Mouse (Mus musculus): ENCODE measurements around the gene Rufy4.

Gene Rufy4

DNA sequence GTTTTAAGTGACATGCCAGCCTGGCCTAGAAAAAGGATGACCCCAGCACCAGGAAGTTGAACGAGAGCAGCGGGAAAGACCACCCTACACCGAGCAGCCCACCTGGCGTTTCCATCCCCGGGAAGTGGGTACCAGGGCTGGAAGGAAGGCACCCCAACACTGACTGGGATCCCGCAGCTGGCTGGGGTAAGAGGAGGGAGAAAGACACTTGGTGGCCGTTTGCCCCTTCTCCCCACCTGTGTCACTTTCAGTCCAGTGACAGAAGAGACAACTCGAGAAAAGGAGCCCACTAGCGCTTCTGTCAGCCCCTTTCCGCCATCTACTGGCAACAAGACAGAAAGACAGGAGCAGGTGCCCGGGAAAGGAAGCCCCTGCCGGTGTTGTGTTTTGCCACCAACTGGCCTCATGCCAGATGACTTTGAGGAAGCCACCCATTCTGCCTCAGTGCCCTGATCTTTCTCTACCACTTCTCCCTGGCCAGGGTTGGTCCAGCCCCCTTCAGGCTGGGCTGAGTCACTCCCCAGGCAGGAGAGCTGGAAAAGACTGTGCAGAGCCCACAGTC, at the start of gene Rufy4:
Gene Rufy4, plus strand, starts transcription at position 551 of the 562 bp plus-strand sequence.
- no peak for DNase-seq (ENCODE audit: low read depth, low spot score)

DNA sequence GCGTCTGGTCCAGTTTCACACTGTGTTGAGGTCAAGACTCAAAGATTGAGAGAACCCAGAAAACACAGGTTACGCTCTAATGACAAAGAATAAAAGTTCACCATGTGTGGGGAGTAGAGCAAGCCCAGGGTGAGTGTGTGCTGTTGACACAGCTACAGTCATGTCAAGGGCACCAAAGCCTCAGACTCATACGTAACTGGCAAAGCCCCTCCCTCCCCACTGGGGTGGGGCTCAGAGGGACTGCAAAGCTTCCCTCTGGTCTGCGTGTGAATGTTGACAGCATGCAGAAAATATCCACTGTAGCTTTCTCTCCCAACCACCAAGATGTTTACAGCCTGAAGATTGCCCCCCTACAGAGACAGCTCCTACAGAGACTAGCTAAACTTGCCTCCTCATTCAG, 49.1 kb upstream of the Rufy4 start:
- no peak for DNase-seq (ENCODE audit: low read depth, low spot score)

DNA sequence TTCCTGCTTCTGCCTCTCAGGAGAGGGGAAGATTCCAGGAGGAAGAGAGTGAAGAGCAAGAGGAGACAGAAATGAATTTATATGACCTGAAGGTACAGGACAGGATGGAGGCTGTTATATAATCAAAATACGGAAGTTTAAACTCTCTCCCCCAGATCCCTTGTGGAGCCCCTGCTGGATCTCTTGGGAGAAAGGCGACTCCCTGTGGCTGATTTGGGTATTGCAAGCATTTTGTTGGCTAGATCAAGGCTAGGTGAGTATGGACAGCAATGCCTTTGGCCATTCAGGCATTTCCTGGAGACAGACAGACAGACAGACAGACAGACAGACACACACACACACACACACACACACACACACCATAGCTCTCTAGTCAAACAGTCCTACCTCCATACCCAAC, 48.0 kb upstream of the Rufy4 start:
- no peak for DNase-seq (ENCODE audit: low read depth, low spot score)

DNA sequence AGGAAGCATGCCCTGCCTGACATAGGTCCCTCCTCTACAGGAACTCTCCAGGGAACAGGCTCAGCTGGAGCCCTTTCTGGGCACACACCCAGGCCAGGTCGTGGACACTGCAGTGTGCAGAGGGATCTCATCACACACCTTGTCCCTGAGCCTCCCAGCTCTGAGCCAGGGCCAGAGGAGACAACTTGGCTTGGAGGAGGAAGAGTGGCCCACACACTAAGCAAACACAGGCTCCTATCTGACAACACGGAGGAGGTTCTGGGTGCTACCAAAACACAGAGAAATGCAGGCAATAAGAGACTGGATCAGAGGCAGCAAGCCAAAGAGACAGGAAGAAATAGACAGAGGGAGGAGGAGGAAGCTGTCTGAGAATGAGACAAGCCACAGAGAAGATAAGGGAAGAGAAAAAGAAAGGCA, 43.8 kb upstream of the Rufy4 start:
- DNase-seq (ENCODE audit: low read depth, low spot score), result no peak

DNA sequence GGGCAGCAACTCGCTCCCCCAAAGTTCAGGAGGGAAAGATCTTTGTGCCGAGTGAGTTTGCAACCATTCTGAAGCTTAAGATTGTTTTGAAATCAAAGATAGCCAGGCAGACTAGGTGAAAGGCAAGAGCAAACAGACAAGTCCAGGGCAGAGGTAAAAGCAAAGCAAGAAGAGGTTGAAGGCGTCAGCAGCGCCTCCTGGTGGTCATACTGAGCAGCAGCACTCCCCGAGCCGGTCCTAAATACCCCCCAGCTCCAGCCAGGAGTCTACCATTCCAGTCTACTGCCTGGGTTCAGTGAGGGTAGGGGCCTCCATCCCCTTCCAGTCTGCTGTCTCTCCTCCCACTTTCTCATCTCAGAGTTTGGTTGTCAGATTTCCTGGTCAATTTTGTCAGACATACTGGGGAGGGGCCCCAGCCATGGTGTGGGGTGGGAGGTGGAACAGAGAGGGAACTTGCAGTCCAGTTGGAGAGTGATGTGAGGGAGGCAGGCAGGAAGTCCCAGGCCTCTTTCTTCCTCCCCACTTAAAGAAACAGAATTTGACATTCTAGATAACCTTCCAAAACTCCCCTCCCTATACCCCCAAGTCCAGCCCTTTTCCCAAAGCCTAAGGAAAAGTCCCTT, 42.4 kb upstream of the Rufy4 start:
- no peak for DNase-seq (ENCODE audit: low read depth, low spot score)

DNA sequence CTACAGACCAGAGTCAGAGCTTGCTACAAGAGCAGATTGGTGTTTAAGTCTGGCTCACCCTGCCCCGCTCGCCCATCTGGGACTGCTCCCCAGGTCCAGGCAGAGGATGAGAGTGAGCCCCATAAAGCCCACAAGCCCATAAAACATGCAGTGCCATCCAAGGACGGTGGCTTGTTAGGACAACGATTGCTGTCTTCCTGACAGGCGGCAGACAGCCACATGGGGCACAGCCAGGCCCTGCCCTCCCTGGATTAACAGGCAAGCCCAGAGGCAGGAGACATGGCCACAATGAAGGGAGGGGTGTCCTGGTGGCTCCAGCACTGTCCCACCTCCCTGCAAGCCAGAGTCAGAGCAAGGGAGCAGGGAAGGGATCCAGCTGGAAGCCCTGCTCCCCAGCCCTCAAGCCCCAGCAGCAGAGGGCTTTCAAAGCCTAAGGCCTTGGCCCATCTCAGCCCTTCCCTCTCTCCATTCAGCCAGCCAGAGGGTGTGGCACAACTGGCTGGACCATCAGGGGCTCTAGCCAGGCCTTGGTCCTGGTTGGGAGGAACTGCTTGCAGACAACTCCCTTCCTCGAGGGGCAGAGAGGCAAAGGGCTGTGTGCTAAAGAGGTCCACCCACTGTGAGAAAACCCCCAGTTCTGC, 41.2 kb upstream of the Rufy4 start:
- no peak for DNase-seq (ENCODE audit: low read depth, low spot score)

DNA sequence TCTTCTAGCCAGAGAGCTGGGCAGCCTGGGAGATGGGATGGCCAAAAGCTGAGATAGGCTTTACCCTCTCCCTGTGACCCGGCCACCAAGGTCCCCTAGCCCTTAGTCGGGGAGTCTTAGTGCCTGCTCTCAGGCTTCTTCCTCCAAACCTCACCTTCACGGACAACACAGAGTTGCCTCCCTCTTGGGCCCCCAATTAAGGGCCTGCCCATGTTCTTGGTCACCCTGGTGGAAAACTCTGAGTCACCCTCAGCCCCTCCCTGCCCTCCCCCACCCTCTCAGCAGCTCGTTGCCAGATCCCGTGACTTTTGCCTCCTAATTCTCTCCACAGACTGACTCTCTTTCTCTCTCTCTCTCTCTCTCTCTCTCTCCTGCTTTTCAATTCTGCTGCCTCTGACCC, 40.6 kb upstream of the Rufy4 start:
- no peak for DNase-seq (ENCODE audit: low read depth, low spot score)

DNA sequence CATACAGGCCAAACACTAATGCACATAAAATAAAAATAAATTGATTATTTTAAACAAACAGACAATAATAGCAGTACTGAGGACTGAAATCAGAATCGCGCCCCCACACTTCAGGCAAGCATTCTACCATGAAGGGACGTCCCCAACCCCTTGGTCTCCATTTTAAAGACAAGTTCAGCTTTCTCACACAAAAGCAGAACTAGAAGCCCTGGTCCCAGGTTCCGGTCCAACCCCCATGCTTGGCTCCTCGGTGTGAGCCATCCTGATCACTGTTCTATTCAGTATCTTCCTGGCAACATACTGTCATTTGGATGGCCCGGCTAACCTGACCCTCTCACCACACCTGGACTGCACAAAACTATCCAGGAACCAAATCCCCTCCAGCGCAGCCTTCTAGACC, 39.8 kb upstream of the Rufy4 start:
- DNase-seq (ENCODE audit: low read depth, low spot score), result no peak

DNA sequence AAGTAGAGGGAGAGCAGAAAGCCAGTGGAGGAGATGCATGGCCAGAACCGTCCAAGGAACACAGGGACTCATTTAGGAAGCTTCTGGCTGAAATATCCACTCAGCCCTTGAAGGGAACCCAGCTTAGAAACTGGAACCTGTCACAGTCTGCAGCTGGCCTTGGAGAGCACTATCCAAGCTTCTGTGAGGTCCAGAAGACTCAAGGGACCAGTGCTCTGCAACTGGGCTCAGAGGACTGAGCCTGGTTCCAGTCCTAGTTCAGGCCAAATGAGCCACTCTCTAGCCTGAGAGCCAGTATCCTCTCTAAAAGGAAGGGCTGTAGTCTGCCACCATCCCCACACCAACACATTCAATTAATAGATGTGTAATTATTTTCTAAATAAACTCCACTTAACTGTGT, 36.8 kb upstream of the Rufy4 start:
- DNase-seq (ENCODE audit: low read depth, low spot score), result no peak

DNA sequence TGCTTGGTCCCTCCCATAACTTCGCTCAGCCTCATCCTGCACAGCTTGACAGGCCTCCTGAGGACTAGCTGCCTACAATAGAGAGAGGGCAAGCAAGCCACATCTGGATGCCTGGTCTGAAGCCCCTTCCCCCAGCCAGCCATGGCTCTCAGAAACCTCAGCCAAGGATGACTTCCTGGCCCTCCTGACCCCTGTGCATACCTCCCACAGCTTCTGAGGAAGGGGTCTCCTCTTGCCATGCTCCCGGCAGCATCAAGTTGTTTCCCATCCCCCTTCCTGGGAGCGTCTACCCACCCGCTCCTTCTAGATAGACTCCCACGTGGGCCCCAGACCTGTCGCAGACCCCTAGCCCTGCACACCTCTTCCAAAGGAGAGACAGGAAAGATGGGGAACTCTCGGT, 35.0 kb upstream of the Rufy4 start:
- no peak for DNase-seq (ENCODE audit: low read depth, low spot score)

DNA sequence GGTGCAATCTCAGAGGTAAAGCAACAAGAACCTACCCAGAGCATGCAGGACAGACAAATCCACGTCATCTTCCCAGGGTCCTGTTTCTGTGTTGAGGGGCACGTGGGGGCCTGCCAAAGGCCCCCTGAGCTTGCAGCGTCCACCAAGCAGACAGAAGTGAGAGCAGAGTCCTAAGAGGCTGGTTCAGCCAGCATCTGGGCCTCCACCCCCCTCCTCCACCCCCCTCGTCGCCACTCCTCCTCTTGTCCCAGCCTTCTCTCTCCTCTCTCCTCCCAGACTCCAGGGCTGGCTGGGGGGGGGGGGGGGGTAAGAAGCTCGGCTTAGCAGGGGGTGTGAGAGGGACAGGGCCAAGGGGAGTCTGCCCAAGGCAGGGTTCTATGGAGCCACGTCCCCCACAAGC, 34.2 kb upstream of the Rufy4 start:
- no peak for DNase-seq (ENCODE audit: low read depth, low spot score)

DNA sequence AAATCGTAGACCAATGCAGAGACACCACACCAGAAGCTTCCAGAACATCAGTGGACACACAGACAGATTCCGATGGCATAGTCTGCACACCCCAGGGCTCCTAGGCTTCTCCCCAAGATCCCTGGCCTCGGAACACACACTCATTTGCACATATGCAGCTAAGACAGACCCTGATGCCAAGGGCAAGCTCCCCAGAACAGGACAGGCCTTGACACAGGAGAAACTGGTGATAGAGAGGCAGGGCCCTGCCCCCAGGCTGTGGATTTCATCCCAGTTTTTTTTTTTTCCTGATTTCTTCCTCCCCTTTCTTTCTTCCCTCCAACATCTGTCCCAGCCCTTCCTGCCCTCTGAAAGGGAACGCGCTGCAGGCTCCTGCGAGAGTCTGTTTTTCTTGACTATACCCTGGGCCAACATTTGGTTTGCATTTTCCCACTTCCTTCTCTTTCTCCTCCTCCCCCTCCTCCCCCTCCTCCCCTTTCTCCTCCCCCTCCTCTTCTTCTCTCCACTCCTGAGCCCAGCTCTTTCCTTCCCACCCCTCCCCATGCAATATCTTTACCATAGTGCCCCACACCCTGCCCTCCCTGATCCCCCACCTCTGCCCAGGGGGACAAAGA, 33.6 kb upstream of the Rufy4 start:
- DNase-seq (ENCODE audit: low read depth, low spot score), result no peak

DNA sequence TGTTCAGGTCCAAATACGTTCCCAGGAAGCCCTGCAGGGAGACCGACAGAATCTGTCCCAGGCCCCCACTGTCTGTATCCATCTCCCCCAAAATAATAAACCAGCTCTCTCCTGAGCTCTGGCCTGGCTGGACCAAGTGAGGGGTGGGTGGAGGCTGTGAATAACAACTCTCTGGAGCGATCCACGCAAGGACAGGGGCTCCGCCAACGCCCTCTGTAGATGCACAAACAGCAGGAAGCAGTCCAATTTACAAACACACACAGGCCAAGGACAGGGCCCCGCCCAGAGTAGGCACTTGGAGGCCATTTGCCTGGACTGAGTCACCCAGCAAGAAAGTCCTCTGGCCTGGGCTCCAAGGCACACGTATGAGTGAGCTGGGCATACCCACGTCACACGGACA, 33.1 kb upstream of the Rufy4 start:
- no peak for DNase-seq (ENCODE audit: low read depth, low spot score)

DNA sequence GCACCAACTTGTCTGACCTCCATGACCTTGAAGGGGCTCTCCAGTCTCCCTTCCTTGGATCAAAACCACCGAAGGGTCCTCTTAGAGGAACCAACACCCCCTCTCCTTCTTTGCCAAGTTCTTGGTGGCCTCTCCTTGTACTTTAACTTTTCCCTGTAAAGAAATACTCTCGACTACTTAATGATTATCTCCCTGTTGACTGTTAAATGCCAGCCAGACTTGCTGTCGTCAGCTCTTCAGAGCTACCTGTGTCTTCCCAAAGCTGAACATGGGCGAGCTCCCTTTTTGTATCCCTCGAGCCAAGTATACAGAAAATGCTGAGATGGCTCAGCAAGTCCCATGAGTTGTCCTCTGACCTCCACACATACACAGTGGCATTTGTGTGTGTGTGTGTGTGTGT, 31.9 kb upstream of the Rufy4 start:
- DNase-seq (ENCODE audit: low read depth, low spot score), result no peak

DNA sequence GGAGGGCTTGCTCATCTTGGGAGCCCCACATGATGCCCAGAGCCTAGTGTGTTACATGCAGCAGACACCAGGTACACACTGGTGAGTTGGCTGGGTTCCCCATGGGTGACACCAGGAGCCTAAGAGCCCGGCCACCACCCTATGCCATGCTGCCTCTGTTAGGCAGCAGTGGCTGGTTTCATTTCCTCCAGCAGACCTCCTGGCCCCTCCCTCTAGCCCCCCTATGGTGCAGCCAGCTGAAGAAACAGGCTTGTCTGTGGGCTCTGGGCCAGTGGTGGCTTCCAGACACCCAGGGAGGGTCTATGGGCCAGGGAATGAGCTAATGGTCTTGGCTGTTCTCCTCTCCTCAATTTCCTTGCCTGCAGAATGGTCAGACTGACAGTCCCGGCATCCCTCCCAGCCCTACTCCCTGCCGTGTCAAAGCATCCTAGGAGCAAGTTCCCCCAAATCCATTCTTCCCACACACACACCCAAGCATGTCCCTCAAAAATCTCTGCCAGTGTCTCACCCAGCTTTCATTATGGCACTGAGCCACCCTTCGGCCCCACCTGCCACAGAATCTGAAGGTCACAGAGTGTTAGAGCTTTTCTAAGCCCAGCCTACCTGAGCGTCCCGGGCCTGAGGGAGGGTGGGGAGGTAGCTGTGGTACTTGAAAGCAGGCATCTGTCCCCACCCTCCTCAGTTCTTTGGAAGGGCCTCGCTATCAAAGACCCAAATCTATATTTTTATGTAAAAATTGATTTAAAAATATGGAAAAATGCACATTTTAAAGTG, 30.7 kb upstream of the Rufy4 start:
- DNase-seq (ENCODE audit: low read depth, low spot score), result no peak

DNA sequence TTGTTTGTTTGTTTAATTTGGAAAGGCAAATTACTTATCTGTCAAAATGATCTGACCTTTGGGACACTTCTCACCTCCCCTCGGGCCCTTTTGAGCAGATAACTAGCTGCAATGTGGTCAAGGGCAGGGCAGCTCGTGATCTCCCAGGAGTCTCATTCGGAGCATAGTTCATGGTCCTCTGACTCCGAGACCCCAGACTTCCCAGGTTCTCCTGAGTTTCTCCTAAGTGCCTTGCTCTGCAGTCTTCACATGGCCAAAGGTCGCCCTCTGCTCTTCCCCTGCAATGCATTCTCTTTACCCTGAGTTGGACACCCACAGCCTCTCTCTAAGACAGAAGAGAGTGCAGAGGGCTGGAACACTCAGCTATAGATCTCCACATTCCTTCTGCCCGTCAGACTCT, 30.0 kb upstream of the Rufy4 start:
- DNase-seq (ENCODE audit: low read depth, low spot score), result no peak

DNA sequence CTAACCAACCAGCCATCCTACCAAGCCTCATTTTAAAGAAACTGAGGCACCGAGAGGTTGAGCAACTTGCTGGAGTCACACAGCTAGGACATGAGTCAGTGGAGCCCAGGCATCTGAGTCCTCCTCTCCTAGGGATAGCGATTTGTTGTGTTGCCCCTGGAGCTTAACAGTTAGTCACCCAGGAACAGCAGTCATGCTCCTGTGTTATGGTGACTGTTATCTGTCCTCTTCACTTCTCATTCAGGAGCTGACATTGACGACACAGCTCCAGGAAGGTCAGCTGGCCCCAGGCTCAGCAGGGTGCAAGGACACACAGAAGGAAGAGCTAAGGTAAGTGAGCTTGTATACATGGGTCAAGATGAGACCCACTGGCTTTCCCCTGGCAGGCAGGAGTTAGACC, 29.6 kb upstream of the Rufy4 start:
- no peak for DNase-seq (ENCODE audit: low read depth, low spot score)

DNA sequence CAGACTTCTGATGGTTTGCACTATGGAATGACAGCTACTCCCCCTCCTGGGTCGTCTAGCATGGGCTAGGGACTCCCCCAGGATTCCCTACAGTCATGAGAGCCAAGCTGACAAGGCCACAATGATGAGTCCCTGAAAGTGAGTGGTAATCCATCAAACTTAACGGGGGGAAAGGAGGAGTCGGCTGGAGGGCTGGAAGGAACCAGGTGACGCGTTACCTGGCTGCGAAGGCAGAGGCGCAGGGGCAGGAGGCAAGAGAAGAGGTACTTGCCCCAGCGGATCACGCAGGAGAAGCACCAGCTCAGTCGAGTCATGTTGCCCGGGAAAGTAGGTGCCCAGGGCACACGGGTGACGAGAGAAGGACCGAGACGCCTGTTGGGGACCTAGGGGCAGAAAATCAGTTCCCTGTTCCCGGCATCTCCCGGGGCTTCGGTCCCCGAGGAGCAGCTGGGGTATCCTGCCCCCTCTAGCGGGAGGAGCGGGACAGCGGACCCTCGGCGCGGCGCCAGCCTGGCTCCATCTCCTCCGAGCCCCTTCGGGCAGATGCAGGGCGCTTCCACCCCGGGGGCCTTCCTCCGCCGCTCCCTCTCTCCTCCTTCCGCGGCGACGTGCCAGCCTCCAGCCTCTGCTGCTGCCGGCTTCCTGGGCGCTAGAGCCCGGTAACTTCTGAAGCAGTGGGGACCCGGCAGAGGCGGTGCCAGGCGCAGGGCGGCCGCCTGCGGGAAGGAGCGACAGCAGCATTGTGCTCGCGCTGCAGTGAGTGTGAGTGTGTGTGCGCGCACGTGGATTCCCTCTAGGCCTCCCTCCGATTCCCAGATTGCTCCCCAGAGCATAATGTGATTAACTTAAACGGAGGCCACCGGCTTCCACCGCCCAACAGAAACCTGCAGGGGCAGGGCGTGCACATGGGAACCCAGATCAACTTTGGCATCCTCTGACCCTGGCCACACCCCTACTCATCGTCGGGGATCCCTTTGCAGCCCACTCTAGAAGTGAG, 27.0 kb upstream of the Rufy4 start:
- no peak for DNase-seq (ENCODE audit: low read depth, low spot score)

DNA sequence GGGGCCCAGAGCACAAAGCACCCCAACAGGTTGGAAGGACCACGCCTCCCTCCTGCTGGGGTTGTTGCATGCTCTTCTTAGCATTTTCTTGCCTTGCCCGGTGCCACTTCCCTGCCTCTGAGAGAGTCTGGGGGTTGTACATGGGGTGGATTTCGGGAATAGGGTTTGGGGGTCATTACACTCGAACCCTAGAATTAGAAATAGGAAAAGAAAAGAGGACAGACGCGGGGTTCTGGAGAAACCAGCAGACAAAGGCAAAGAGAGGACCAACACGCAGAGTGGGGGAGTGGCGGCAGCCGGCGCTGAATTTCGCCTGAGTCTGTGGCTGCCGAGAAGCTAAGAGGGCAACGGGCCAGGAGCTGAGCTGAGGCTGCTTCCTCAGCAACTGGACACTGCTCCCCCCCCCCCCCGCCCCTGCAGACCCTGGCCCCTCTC, 26.3 kb upstream of the Rufy4 start:
- no peak for DNase-seq (ENCODE audit: low read depth, low spot score)

DNA sequence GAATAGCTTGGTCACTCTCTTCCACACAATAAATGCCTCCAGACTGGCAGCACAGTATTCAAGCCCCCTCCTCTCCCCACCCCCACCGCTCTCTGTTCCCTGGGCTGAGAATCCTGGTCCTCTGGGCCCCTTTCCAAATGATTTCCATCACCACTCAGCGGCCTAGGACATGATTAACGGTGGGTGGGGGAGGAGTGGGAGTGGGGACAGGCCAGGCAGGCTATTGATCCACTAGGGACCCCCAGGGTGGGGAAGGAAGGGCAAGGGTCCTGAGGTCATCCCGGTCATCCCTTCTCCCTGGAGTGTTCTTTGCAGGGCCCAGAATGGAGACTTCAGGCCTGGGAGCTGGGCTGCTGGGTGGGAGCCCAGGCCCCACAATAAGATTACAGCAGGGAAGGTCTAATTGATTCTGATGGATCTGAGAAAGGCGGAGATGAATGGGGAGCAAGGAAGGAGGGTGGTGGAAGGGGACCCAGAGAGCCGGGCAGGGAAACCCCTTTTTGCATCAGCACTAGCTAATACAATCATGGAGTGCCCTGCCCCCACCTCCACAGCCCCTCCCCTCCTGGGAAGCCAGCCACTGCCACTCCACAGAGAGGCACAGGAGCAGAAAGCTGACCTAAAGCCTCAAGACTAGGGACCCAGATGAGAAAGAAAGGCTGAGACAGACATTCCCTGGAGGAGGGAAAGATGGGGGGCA, 21.5 kb upstream of the Rufy4 start:
- DNase-seq (ENCODE audit: low read depth, low spot score), result no peak

Measured in retina, adult 2 months (tissue).